Mouse (Mus musculus) spleen, adult 2 months (tissue): ENCODE measurements around the gene Gm21258. TPM values are rescaled to one million over a fixed set of nuclear protein-coding genes. Genes with fewer than 3 reads are reported as not detected.
"Not testable (repeated sequence)": the region's sequence is repeated elsewhere in the genome, so short reads cannot be mapped to it uniquely, and the experiment has no call there.

Source experiments
- DNase-seq, 2 experiments: peaks; one replicate each; pipeline versions ENCODE4 v3.0.0 to v3.0.0-alpha.2; 2012 to 2021; ENCODE audit warnings: low spot score in 2 of 2, low read depth in 1 of 2
- H3K27ac ChIP-seq: fragments of 200-500 bp; 2 replicates; pipeline ENCODE4 v1.5.1; 2012; ENCODE audit warnings: low read length, inconsistent platforms; ENCODE audit not compliant: insufficient read depth
- H3K27me3 ChIP-seq: fragments of 200-500 bp; 2 replicates; pipeline ENCODE4 v1.6.1; 2012; ENCODE audit warnings: mild to moderate bottlenecking, moderate library complexity, low read length, inconsistent platforms; ENCODE audit not compliant: control insufficient read depth, insufficient read depth
- H3K36me3 ChIP-seq: fragments of 200-500 bp; 2 replicates; pipeline ENCODE4 v1.6.1; 2012; ENCODE audit warnings: mild to moderate bottlenecking, low read length, inconsistent platforms; ENCODE audit not compliant: control insufficient read depth, insufficient read depth
- H3K4me1 ChIP-seq: fragments of 200-500 bp; 2 replicates; pipeline ENCODE4 v1.6.1; 2011; ENCODE audit warnings: inconsistent platforms; ENCODE audit not compliant: control insufficient read depth, insufficient read depth, insufficient read length
- H3K4me3 ChIP-seq: fragments of 200-500 bp; 2 replicates; pipeline ENCODE4 v1.5.1; 2011; ENCODE audit warnings: mild to moderate bottlenecking, inconsistent platforms; ENCODE audit not compliant: insufficient read depth, insufficient read length; ENCODE audit errors: extremely low read depth
- WGBS: fragments of 180-500 bp; shearing (Covaris S2); methylation state at CpG from one replicate; pipeline ENCODE4 v1.1.7; 2018; 5-methylcytosine and 5-hydroxymethylcytosine counted together
- polyA plus RNA-seq: library from polyadenylated mRNA; depleted of rRNA; stranded (reverse); fragments of >200 nt; gene quantifications from 2 replicates; pipeline ENCODE4 v1.2.3, GENCODE M21; 2012; rRNA removed

Gm21258 gene
- not detected in 2 replicates for polyA plus RNA-seq

GRCm38 (mm10) chrY:52779740-52780139 lies at the start of gene Gm21258:
Gene Gm21258, plus strand, starts transcription at chrY:52780040.
- not testable (repeated sequence) for H3K4me1 ChIP-seq

More at GRCm38 (mm10) chrY:52779740-52780139, at the start of gene Gm21258:
- H3K36me3 ChIP-seq, DNase-seq, H3K27me3 ChIP-seq, H3K4me3 ChIP-seq, H3K27ac ChIP-seq: not testable (repeated sequence)
- WGBS: no CpG with 5 or more reads among the region's 6 CpGs
